Mouse (Mus musculus) CH12.LX (cell line): ENCODE measurements around the gene Npr1. TPM values are rescaled to one million over a fixed set of nuclear protein-coding genes. Genes with fewer than 3 reads are reported as not detected.

Experiments used
- DNase-seq: peaks from one replicate; pipeline ENCODE4 v3.0.0-alpha.2; 2013; ENCODE audit errors: extremely low read depth
- H3K27ac ChIP-seq: 2 replicates; pipeline ENCODE4 v1.5.1; 2012; ENCODE audit warnings: low read depth, mild to moderate bottlenecking, control low read depth, moderate library complexity; ENCODE audit not compliant: insufficient read depth
- H3K27me3 ChIP-seq: replicated peaks from 2 replicates; pipeline ENCODE3; 2012; ENCODE audit warnings: inconsistent platforms
- H3K36me3 ChIP-seq, 2 experiments: replicated peaks in 1 of 2; 2 replicates each; pipeline versions ENCODE3 to v1.6.1; 2012; ENCODE audit warnings: inconsistent platforms in 1 of 2, low read length in 1 of 2, mild to moderate bottlenecking in 1 of 2, mixed read lengths in 1 of 2, moderate library complexity in 1 of 2; ENCODE audit not compliant: control insufficient read depth in 1 of 2, insufficient read depth in 1 of 2
- H3K4me1 ChIP-seq, 2 experiments: 2 replicates each; pipeline ENCODE4 v1.6.1; 2012; ENCODE audit warnings: inconsistent platforms in 1 of 2, moderate library complexity in 1 of 2; ENCODE audit not compliant: insufficient read depth in 2 of 2, control insufficient read depth in 1 of 2
- H3K4me2 ChIP-seq: 2 replicates; pipeline ENCODE4 v1.6.1; 2012; ENCODE audit warnings: low read depth, mild to moderate bottlenecking, control low read depth; ENCODE audit not compliant: poor library complexity, insufficient read depth, severe bottlenecking
- H3K4me3 ChIP-seq, 3 experiments: fragments of 150-350 bp in 1 of 3; sonication (generic) in 1 of 3; replicated peaks in 1 of 3; 2 replicates each; pipeline versions ENCODE3 to v1.5.1; 2011 to 2012; ENCODE audit warnings: low read depth in 2 of 3, low read length in 2 of 3, mild to moderate bottlenecking in 2 of 3, moderate library complexity in 2 of 3, control low read depth in 1 of 3, improper control_type of control experiment in 1 of 3, inconsistent platforms in 1 of 3, mixed read lengths in 1 of 3; ENCODE audit not compliant: poor library complexity in 1 of 3
- H3K79me2 ChIP-seq: replicated peaks from 2 replicates; pipeline ENCODE4 v1.6.1; 2012; ENCODE audit warnings: mild to moderate bottlenecking, moderate library complexity; ENCODE audit not compliant: control insufficient read depth, poor library complexity, insufficient read depth, severe bottlenecking; ENCODE audit errors: extremely low read depth
- H3K9ac ChIP-seq: 2 replicates; pipeline ENCODE4 v1.6.1; 2012; ENCODE audit warnings: low read depth, mild to moderate bottlenecking, control low read depth, moderate library complexity; ENCODE audit not compliant: insufficient read depth
- H3K9me3 ChIP-seq: replicated peaks from 2 replicates; pipeline ENCODE3; 2012; ENCODE audit warnings: low read length, inconsistent platforms, mixed read lengths
- CHD1 ChIP-seq: IDR thresholded peaks from 2 replicates; pipeline ENCODE4 v1.6.1; 2012; ENCODE audit warnings: low read depth, low read length, improper control_type of control experiment, inconsistent platforms
- ETS1 ChIP-seq: conservative IDR thresholded peaks from 2 replicates; pipeline ENCODE4 v1.6.1; 2012; ENCODE audit warnings: low read depth, mild to moderate bottlenecking, inconsistent platforms, low read length, improper control_type of control experiment, moderate library complexity
- GABPA ChIP-seq: IDR thresholded peaks from 2 replicates; pipeline ENCODE4 v1.6.1; 2012; ENCODE audit warnings: low read depth, low read length, improper control_type of control experiment, inconsistent platforms; ENCODE audit not compliant: insufficient replicate concordance
- IRF4 ChIP-seq: IDR thresholded peaks from 2 replicates; pipeline ENCODE4 v1.6.1; 2014; ENCODE audit warnings: low read depth, mild to moderate bottlenecking, inconsistent platforms, low read length, improper control_type of control experiment
- JUND ChIP-seq: conservative IDR thresholded peaks from 2 replicates; pipeline ENCODE4 v1.6.1; 2011; ENCODE audit warnings: low read depth, low read length, improper control_type of control experiment
- MAFK ChIP-seq: IDR thresholded peaks from 2 replicates; pipeline ENCODE4 v1.6.1; 2011; ENCODE audit warnings: low read length, improper control_type of control experiment; ENCODE audit not compliant: insufficient replicate concordance
- MAZ ChIP-seq: IDR thresholded peaks from 2 replicates; pipeline ENCODE4 v1.6.1; 2012; ENCODE audit warnings: low read depth, mild to moderate bottlenecking, inconsistent platforms, low read length, improper control_type of control experiment, moderate library complexity
- MEF2A ChIP-seq: IDR thresholded peaks from 2 replicates; pipeline ENCODE4 v1.6.1; 2014; ENCODE audit warnings: low read depth, mild to moderate bottlenecking, inconsistent platforms, low read length, improper control_type of control experiment, borderline replicate concordance
- PAX5 ChIP-seq: IDR thresholded peaks from 2 replicates; pipeline ENCODE4 v1.6.1; 2012; ENCODE audit warnings: low read length, inconsistent platforms, mixed read lengths
- SIN3A ChIP-seq: IDR thresholded peaks from 2 replicates; pipeline ENCODE4 v1.6.1; 2012; ENCODE audit warnings: low read length, improper control_type of control experiment, inconsistent platforms
- UBTF ChIP-seq: IDR thresholded peaks from 2 replicates; pipeline ENCODE4 v1.6.1; 2012; ENCODE audit warnings: low read depth, mild to moderate bottlenecking, inconsistent platforms, low read length, improper control_type of control experiment, moderate library complexity
- USF1 ChIP-seq: IDR thresholded peaks from 2 replicates; pipeline ENCODE4 v1.6.1; 2014; ENCODE audit warnings: low read depth, mild to moderate bottlenecking, inconsistent platforms, low read length, improper control_type of control experiment
- dilution Hi-C: fragments of 300-500 bp; cut with MboI; formaldehyde crosslinking; loops from 2 replicates; pipeline ENCODE4 v1.14.3; 2020; ENCODE audit warnings: low sequenced_read_pairs; ENCODE audit not compliant: extremely low pct_unique_long_range_greater_than_20kb, extremely low pct_ligation_motif_present
- in situ Hi-C: fragments of 300-500 bp; cut with MboI; formaldehyde crosslinking; loops from 3 replicates; pipeline ENCODE4 v1.14.3; 2019; ENCODE audit warnings: low sequenced_read_pairs, low pct_ligation_motif_present, low pct_unique_long_range_greater_than_20kb, mixed read lengths
- polyA plus RNA-seq: library from polyadenylated mRNA; unstranded; fragments of >175 nt; gene quantifications from 2 replicates; pipeline ENCODE4 v1.2.1, GENCODE M21; 2012; ENCODE audit warnings: low read depth; ENCODE audit not compliant: insufficient read length
- total RNA-seq, 2 experiments: library from RNA; depleted of rRNA; stranded (reverse); fragments of 300-350 nt in 1 of 2; fragments of >200 nt in 1 of 2; gene quantifications; 2 replicates each; pipeline ENCODE4 v1.2.3; 2012 to 2014

The Npr1 gene
- total and polyA plus RNA-seq, 3 experiments, result 0.13 TPM; not detected in 2

DNA sequence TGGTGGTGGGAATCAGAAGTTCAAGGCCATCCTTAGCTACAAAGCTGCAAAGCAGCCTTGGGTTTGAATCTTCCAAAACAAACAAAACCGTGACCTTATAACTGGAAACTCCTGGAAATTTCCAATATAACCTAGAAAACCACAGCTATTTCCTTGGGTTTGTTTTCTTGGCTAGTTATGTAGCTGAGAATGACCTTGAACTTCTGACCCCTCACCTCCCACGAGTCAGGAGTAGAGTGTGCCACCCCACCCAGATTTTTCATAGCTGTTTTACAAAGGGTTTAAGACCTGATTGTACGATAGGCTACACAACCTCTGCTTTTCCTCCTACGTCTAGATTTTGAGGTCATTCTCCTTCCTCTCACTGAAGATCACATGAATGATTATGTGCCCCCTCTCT is 28.5 kb downstream of the Npr1 start:
- Histone ChIP-seq H3K4me1 (peaks cover 0 to 7% of the 10 kb centered on the region in 2 experiments; a peak in 2 of 4 replicates), H3K79me2 (peaks cover 9% of the 10 kb centered on the region; the same call in 1 of the 2 replicates), H3K9me3 (no peaks in the 10 kb centered on the region), H3K27ac (no peak overlapping the region), H3K4me3 (no peak overlapping the region), H3K9ac (no peak overlapping the region), H3K36me3 (no peaks in the 10 kb centered on the region)
- DNase-seq, result no peak
- dilution Hi-C loops, result no loop called here
- TF ChIP-seq CHD1, result no peak
- TF ChIP-seq UBTF, result no peak
- no peak for TF ChIP-seq USF1
- no peak for TF ChIP-seq GABPA
- TF ChIP-seq PAX5, result no peak
- TF ChIP-seq IRF4, result no peak
- no peak for TF ChIP-seq ETS1
- TF ChIP-seq MAZ, result no peak
- no peak for TF ChIP-seq MEF2A
- no peak for TF ChIP-seq JUND
- TF ChIP-seq, all 38 proteins: peak for 0
- H3K4me2 ChIP-seq, result no peak overlapping the region
- H3K27me3 ChIP-seq, result no peaks in the 10 kb centered on the region
- in situ Hi-C loops, result no loop called here

DNA sequence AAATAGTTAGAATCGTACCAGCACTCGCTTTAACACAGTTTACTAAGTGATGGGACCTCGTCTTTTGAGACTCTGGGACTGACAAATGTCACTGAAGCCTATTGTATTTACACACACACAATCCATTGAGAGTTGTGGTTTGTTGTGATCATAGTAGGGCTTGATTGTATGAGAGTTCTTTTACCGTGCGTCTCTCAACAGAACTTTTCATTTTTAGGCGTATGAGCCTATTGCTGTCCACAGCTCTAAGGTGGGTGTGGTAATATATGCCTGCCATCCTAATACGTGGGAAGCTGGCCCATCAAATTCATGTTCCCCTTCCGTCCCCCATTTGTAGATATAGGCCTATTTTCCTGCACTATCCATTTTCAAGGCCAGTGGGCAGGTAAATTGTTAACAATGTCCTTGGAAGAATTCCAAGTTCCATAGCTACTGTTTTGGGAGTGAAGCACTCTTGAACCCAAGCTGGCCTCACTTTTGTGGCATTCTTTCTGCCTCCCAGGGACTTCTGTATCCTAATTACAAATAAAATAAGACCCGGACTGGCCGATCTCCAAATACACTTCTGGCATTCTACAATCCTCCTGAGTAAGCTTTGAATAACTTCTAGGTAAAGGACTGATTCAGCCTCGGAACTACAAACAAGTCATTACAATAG is 31.5 kb downstream of the Npr1 start:
- H3K4me1 ChIP-seq, result peaks cover 8 to 33% of the 10 kb centered on the region in 2 experiments
- H3K79me2 ChIP-seq, result peaks cover 18% of the 10 kb centered on the region
- in situ Hi-C loops, result no loop called here
- H3K9ac ChIP-seq, result peak overlapping the region; percentile 66
- H3K9me3 ChIP-seq, result no peaks in the 10 kb centered on the region
- H3K27ac ChIP-seq, result no peak overlapping the region
- peak overlapping the region; percentile 42 to 91 (median 59) for H3K4me3 ChIP-seq
- H3K36me3 ChIP-seq, result peaks cover 0 to 8% of the 10 kb centered on the region in 2 experiments
- H3K4me2 ChIP-seq, result peak overlapping the region; percentile 85
- no peak for TF ChIP-seq MAFK
- TF ChIP-seq SIN3A, result peak; percentile 35; the same call in 1 of the 2 replicates
- TF ChIP-seq, all 38 proteins: peak for 1
- H3K27me3 ChIP-seq, result no peaks in the 10 kb centered on the region
- dilution Hi-C loops, result no loop called here
- DNase-seq, result no peak
